Mouse (Mus musculus): Measurements from ENCODE around the gene Pecam1.
A peak's percentile ranks its signal among the peaks of the same experiment; 100 is the strongest.
"Not testable (repeated sequence)": the region's sequence is repeated elsewhere in the genome, so short reads cannot be mapped to it uniquely, and the experiment has no call there.

Pecam1 gene

DNA sequence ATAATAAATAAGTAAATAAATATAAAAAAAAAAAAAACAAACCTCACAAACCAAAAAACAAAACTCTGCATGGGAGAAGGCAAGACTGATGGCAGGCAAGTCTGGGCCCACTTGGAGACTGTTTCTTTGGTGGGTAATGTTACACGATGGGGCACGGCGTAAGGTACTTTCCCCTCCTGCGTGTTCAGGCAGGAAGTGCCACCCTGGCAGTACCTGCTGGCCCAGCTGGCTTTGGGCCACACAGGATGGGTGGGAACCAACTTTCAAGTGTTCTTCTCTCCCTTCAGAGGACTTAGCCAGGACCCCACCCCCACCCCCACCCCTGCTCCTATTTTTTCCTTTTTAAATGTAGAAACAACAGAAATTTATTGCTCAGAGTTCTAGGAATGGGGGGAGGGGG lies 85.1 kb downstream of the Pecam1 start:
- DNase-seq, result peak in 1 of 2 experiments; percentile 73

DNA sequence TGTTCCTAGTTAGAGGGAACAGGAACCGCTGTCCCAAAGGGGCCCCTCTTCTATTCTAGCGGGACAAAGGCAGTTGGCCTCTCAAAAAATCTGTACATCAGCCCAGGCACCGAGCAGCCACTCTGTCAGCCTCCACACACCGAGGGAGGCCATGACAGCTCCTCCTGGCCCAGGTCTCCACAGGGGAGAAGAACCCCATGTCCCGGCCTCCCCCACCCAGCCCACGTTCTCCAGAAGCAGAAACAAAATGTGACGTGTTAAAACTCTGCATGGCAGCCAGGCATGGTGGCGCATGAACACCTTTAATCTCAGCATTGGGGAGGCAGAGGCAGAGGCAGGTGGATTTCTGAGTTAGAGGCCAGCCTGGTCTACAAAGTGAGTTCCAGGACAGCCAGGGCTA lies 85.7 kb downstream of the Pecam1 start:
- DNase-seq, result no peak

- no peak for DNase-seq
These were observed 86.6 kb downstream of the Pecam1 start for GRCm38 (mm10) chr11:106663838-106664237.

- DNase-seq, result no peak
These were observed 87.6 kb downstream of the Pecam1 start for GRCm38 (mm10) chr11:106662634-106663407.

DNA sequence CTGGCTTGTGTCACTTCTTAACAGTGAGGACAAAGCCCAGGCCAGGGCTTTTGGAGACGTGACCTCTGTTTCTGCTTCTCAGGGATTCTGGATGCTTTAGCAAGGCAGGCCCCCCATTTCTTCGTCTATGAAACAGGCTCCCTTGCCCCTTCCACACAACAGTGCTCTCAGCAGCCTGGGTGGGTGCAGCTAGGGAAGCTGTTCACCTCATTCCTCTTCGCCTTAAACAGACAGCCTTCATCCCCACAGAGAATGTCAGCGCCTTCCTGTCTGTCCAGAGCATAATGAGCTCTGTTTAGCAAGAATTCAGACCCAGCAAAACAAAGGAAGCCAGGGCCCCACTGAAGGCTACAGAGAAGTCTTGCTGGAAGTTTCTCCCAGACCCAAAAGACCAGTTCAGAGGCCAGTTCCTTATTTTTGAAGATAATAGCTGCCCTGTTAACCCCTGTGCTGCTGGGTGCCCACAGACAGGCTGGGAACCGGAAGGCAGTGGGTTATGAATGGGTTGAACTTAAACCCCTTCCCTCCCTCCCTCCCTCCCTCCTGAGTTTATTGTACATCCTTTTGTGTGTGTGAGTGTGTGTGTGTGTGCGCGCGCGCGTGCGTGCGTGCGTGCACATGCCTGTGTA lies 89.9 kb downstream of the Pecam1 start:
- no peak for DNase-seq

DNA sequence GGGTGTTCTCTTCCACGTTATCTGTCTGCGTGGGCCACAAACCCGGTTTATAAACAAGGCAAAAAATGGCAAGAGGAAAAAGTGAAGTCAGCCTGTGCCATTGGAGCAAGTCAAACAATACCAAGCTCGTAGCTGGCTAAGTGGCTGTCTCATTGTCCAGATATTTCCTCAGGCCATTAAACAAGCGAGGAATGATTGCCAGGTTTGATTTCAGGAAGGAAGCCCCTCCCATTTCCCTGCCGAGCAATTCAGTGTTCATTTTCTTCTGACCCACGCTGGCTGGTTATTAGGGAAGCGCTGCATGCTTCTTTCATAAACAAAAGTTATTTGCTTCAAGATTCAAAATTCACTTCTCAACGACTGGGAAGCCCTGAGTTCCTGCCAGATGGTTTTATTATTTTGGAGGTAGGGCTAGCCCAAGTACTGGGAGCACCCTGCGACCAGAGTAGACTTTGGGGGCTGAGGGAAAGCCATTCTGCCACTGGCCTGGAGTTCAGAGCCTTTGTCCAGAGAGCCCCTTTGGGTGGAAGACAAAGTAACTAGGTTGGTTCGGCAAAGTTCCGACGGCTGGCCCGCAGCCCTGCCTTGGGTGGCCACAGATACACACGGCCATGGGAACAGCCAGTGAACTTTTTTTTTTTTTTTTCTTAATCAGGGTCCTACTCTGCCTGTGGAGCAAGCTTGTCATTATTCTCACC lies 90.7 kb downstream of the Pecam1 start:
- no peak for DNase-seq

DNA sequence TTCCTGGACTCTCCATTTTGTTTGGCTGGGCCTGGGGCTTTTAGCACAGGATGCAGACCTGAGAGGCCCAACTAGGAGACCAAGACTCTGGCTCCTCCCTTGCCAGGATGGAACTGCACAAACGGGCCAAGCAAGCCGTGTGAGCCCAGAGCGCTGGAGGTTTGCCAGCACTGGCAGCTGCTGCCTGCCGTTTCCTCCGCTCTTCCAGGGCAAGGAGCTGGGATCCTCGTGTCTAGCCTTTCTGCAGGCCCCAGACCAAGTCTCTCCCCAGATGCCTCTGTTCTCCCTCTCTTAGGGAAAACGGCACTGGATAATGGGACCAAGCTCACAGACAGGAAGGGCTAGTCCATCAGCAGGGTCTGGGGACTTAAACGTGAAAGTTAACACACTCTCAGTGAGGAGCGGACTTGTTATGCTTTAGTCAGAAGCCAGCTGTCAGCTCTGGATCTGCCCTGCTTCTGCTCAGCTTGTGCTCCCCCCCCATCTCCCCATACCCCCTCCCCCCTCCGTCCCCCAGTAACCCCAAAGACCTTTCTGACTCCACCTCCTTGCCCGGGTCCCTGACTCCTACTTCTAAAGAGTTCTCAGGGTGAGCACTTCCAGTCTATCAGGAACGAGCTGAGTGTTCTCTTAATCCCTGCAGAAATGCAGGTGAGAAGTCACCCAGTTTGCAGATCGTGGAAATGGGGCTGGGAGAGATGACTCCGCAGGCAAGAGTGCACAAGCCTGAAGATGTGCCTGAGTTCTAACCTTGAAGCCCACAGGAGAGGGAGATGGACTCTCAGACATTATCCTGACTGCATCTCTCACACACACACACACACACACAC lies 92.2 kb downstream of the Pecam1 start:
- DNase-seq, result no peak

- DNase-seq, result not testable (repeated sequence)
These were observed 93.4 kb downstream of the Pecam1 start for GRCm38 (mm10) chr11:106656896-106657498.

GRCm38 (mm10) chr11:106648347-106648746 lies 102.1 kb downstream of the Pecam1 start:
- DNase-seq, result peak; percentile 59 to 68

DNA sequence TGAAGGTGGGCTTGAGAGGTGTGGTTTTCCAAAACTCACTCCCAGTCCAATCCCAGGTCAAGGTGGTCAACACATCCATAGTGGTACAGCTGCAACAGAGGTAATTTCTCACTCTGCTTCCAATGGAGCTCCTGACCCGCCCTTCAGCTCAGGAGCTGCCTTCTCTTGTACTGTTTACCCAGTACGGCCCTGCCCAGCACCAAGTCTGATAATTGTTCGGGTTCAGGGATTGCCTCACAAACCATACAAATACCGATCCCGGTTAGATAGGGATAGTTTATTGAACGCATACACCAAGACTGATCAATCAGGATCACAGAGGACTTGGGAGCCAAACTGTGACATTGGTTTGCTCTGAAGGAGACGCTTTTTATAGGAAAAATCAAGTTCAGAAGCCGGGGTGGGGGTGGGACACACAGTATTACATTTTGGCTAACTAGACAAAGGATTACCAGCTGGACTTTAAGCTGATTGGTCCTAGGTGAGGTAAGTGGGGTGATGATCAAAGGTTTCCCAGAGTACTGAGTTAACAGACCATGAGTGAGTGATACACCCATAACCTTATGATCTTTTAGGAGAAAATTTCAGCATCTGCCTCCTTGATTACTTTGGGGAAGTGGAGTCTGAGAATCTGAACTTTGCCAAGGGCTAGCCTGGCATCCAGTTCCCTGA lies 107.3 kb downstream of the Pecam1 start:
- DNase-seq, result no peak

DNA sequence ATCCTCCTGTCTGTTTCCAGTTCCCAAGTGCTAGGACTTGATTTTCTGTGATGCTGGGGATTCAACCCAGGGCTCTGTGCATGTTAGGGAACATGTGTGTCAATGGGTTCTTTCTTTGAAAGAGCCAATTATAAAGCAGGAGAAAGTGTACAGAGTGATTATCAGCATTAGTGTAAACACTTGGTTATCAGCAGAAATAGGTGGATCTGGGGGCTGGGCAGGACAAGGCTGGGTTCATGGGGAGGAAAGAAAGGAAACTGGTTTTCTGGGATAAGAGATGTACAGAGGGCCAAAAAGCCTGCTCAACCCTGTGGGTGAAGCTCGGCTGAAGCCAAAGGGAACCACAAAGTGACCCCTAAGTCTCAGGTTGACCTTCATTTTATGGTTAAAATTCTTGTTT lies 108.8 kb downstream of the Pecam1 start:
- DNase-seq, result no peak

DNA sequence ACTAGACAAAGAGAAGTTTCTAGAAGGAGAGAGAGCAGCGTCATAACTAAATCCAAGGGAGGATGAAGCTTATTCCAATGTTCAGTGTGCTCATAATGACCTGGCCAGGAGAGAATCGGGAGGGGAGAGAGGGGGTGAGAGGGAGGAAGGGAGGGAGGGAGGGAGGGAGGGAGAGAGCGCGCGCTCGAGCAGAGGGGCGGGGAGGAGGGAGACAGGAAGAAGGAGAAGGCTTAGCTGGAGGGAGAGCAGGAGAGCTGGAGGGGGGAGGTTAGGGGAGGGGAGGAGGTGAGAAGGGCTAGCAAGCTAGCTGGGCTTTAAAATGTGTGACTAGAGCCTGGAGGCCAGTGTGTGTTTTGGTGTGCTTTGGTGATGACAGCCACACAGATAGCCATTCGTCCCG lies 110.4 kb downstream of the Pecam1 start:
- no peak for DNase-seq

DNA sequence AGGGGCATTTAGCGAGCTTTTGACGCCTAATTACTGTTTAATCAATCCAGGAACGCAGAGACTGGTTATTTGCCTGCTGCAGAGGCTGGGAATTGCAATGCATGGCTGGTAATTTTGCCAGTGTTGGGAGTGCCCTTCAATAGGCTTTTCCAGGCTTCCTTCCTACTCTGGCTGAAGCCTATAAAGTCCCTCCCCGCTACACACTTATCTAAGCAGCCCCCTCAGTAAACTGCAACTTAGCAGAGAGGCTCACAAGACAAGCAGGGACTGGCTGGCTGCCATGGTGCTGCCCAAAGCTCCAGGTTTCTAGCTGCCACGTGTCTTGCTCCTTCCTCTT lies 111.1 kb downstream of the Pecam1 start:
- no peak for DNase-seq

DNA sequence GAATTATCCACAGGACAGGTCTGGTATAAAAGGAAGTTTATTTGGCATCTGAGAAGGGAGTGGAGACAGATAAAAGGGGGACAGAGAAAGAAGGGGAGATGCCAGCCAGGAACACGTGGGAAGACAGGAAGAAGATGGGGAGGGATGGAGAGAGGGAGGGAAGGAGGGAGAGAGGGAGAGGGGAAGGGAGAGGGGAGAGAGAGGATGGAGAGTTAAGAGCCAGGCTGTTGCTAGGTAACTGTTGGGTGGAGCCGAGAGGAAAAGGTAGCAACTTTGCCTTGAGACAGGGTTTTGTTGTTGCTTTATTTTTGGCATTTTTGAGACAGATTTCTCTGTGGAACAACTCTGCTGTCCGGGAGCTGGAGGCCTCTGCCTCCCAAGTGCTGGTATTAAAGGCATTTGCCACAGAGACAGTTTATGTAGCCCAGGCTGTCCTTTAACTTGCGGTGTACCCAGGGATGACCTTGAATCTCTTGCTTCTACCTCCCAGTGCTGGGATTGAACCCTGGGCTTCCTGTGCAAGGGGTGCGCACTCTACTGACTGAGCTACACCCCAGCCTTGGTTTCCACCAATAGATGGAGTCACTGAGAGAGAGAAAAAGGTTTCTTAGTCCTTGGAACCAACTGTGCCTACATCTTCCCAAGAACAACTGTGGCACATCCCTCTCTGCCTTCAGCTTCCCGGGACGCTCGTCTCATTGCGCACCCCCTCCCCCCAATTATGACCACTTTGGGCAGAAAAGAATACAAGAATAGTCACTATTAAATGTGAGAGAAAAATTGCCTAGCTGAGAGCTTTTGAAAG lies 111.7 kb downstream of the Pecam1 start:
- DNase-seq, result no peak

DNA sequence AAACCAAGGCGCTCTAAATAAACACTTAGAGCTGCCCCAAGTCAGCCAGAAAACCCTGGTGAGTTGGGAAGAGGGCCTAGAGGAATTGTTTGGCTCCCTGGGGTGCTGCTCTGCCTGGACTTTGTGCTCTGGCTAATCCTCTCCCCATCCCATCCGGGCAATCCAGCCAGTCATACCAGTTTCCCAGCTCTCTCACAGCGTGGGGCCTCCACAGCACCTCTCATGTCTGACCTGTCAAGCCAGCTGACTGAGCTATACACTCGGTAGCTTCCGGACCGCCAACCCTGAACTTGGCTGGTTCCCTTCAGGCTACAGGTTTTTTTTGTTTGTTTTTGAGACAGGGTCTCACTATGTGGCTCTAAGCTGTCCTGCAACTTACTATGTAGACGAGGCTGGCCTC lies 112.7 kb downstream of the Pecam1 start:
- DNase-seq, result no peak

- DNase-seq, result no peak
These were observed 114.5 kb downstream of the Pecam1 start for GRCm38 (mm10) chr11:106635946-106636345.

DNA sequence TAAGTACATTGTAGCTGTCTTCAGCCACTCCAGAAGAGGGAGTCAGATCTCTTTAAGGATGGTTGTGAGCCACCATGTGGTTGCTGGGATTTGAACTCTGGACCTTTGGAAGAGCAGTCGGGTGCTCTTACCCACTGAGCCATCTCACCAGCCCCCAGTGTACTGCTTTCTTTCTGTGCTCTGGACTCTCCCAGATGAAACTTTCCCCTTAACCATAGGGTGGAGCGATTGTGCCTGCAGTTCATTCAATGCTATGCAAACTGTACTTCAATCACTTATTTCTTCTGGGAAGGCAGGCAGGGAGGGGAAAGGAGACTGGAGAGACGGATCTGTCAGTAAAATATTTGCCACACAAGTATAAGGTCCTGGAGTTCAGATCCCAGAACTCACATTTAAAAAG lies 116.3 kb downstream of the Pecam1 start:
- DNase-seq, result not testable (repeated sequence)

- DNase-seq, result no peak
These were observed 117.0 kb downstream of the Pecam1 start for GRCm38 (mm10) chr11:106633456-106633855.

GRCm38 (mm10) chr11:106627692-106628091 lies 122.7 kb downstream of the Pecam1 start:
- DNase-seq, result peak; percentile 47 to 58

DNA sequence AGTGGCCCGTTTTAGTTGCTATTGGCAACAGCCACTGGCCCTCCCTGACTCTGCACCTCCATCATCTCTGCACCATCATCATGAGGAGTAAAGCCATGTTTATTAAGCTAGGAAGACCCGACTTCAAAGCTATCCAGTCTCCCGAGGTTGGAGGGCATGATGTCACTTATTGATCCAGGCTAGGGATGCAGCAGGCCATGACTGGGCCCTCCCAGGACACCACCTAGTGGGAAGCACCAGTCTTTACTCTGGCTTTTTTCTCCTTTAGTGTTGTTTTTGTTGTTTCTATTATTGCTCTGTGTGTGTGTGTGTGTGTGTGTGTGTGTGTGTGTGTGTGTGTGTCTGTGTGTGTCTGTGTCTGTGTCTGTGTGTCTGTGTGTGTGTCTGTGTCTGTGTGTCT lies 124.9 kb downstream of the Pecam1 start:
- DNase-seq, result no peak

- DNase-seq, result no peak
These were observed 126.8 kb downstream of the Pecam1 start for GRCm38 (mm10) chr11:106623629-106624028.
